Mouse (Mus musculus) heart, adult 18-20 months (tissue): ENCODE measurements around the gene Ip6k1. TPM values are rescaled to one million over a fixed set of nuclear protein-coding genes. Genes with fewer than 3 reads are reported as not detected.

Source experiments
- DNase-seq, 2 experiments: peaks; one replicate each; pipeline ENCODE4 v3.0.0; 2021 to 2022; ENCODE audit warnings: mixed read lengths in 1 of 2
- long read RNA-seq, 2 experiments: library from polyadenylated mRNA; stranded (forward); transcript quantifications; one replicate each; pipeline ENCODE4 v2.0.0; 2021
- total RNA-seq, 2 experiments: library from RNA; stranded (reverse); gene quantifications; 2 replicates each; pipeline ENCODE4 v1.2.3; 2021

The Ip6k1 gene
- 10 to 100 TPM; 30.4 to 32.0 TPM for total RNA-seq
- long read RNA-seq, experiment 1, full-length matches to known transcripts: 16 of 37 reads
- long read RNA-seq, experiment 1, partial matches to known transcripts: 3 of 37 reads
- long read RNA-seq, experiment 1, other reads (novel, unspliced or antisense): 18 of 37 reads
- long read RNA-seq, experiment 2, full-length matches to known transcripts: 6 of 18 reads
- long read RNA-seq, experiment 2, partial matches to known transcripts: 1 of 18 reads
- long read RNA-seq, experiment 2, other reads (novel, unspliced or antisense): 11 of 18 reads

DNA sequence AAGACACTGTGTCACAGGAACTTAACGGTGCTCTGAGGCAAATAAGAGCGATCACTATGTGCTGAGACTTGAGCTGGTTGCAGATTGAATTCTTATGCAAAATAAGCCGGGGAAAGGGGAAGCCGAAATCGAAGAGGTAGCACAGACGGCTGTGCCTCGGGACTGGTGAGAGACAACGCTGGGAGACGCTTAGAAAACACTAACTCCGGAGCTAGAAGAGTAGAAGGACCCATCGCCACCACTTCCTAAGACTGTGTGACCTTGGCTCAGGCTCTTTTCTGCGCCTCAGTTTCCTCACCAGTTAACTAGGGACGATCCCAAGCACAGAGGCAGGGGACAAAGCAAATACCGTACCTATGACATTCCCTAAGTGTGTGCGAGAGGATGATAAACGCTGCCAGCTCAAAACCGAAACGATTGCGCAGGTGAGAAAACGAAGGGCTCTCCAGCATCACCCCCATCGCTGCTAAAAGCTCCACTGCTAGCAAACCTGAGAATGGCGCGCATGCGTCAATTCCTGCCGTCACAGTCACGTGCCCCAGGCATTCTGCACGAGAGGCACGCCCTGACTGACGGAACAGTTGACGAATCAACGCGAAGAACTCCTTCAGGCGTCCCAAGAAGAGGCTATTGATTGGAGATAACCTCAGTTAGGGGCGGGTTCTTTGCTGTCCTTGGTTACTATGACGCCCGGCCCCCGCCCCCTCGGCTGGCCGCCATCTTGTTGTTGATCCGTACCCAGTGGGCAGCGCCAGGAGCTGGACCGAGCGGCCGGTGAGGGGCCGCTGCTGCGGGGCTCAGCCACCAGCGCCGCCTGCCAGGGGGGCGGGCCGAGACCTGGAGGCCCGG is at the start of gene Ip6k1:
Ip6k1 (plus strand) TSS at position 580 of the 849 bp plus-strand sequence.
- DNase-seq: peak; percentile 100

DNA sequence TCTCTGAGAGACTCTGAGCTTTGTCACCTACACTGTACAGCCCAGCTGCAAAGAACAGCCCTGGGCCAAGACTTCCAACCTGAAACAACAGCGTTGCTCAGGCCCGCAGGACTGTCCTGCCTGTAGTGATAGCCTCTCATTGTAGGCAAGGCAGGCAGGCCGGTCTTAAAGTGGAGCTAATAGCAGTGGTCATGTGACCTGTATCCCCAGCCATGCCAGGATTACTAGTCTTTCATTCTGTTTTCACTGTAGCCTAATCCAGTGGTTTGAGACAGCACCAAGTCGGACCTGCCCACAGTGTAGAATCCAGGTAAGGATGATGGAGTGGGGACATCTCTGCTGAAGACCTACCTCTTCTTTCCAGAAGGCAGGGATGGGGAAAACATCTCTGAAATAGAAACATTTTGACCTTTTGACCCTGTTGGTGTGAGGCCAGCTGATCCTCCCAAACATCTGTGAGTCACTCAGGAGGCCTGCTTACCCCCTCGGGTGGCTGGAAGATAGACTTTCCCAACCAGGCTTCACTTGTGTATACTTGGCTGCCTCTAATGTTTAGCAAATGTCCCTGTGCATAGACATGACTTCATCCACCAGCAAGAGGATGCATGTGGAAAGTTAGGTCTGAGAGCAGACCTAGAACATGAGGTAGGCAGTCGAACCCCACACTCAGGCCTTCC is 46.5 kb upstream of the Ip6k1 start:
- DNase-seq: no peak

DNA sequence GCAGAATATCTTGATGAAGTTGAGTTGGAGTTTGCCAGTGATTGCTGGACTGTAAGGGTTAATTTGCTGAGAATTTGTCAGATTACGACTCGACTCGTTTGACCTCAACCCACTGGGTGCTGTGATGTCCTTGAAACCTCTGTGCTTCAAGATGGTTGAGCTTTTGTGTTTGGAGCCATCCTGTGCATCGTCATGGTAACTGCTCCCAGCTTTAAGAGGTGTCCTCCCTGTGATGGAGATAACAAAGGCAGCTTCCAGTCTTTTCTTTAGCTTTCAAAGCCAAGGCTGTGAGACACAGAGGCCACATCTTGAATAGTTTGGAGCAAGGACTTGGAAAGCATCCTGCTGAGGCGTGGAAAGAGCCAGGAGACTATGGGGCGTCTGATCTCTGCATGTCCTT is 45.2 kb upstream of the Ip6k1 start:
- no peak for DNase-seq

DNA sequence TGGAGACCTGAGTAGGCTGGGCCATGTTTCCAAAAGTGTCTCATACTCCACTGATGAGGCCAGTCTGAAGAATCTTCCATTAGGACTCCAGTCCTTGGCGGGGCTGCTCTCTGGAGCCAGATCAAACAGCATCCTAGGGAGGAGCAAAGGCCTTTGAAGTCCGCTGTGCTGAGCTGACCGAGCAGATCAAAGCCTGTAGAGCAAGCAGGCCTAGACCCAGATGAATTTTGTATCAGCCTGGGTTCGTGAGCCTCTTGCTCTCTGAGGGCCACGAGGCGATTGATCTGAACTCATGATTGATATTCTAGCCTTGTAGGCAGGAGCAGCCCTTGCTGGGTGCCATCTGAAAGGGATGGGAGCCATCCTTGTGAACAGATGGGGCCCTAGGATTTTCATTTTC is 42.4 kb upstream of the Ip6k1 start:
- DNase-seq: no peak

DNA sequence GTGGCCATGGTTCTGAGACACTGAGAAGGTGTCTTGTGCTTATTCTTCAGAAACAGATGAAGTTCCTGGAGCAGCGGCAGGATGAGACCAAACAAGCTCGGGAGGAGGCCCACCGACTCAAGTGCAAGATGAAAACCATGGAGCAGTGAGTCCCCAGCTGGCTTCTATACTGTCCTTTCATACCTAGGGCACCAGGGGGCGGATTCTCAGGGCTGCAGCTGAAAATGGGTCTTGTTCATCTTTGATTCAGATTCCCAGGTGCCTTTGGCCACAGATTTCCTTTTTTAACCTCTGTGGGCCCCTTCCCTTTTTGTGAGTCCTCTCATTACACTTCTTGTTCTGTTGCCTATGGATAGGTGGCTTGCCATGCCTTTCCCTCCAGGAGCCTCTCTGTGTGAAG is 41.4 kb upstream of the Ip6k1 start:
- DNase-seq: no peak

DNA sequence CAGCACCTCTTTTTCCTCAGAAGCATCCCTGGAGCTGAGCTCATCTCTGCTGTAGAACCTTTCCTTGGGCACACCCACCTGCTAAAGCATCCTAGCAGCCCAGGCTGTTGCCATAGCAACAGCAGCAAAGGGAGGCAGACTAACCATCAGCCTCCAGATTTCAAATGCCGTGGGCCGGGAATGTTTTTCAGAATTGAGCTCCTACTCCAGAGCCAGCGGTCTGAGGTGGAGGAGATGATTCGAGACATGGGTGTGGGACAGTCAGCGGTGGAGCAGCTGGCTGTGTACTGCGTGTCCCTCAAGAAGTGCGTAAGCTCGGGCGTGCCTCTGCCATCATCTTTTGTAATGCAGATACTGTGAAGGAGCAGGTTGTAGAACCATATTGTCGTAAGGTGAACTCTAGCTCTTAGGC is 40.9 kb upstream of the Ip6k1 start:
- no peak for DNase-seq

DNA sequence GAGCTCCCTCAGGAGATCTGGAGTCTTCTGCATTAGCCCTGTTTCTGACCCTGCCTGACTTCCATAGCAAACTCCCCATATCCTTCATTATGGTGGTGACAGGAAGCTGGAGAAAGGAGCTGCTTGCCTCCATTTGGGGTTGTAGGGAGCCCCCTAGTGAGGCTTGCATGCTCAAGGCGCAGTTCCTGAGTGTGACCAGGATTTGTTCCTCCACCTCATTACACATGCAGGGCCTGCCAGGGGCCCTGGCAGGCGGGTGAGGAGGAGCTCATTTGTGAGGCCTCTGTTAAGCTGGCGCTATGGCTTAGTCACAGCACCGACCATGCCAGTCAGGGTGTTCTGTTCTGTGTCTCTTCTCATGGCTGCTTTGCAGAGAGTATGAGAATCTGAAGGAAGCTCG is 40.4 kb upstream of the Ip6k1 start:
- DNase-seq: peak in 1 of 2 experiments; percentile 44

DNA sequence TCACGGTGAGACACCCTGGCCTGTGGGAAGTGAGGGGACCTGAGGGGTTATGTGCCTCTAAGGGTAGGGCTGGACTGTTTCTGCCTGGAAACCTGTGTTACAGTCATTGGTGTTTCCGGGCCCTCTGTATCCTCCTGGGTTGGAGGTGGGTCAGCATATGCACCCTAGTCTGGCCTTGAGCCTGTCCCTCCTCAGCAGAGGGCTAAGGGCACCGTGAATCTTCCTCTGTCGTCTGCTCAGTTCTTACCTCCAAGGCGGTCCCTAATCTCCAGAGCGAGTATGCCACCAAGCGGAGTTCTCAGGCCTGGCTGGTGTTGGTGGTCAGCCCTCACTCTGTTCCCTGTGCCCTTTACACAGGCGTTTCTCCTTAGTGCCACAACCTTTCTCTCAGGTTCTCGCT is 39.4 kb upstream of the Ip6k1 start:
- DNase-seq: no peak

DNA sequence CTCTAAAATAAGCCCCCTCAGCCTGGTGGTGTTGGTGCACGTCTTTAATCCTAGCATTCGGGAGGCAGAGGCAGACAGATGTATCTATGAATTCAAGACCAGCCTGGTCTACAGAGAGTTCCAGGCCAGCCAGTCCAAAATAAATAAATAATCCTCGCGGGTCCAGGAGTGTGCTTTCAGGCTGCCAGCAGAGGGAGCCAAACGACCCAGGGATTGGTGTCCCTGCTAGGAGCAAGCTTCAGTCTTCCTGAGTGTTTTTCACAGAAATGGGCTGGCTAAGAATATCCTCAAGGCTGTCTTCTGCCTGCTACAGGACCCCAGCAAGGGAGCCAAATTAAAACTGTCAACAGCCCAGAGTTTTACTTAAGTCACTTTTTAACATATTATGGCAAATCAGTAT is 38.6 kb upstream of the Ip6k1 start:
- DNase-seq: peak; percentile 83 to 89

DNA sequence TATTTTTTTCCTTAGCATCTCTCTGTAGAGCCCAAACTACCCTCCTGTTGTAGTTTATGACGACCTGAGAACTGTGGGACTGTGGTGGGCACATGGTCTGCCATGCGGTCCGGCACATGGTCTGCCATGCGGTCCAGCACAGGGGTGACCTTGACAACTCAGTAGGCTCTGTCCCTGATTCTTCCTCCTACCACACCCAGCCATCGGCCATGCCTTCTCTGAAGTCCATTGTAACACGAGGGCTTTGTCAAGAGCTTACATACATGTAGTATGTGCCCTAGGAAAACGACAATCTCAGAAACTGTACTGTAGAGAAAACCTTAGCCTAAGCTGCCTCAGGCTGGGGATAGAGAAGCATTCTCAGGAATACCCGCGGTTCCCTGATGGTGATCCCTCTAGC is 37.6 kb upstream of the Ip6k1 start:
- no peak for DNase-seq

DNA sequence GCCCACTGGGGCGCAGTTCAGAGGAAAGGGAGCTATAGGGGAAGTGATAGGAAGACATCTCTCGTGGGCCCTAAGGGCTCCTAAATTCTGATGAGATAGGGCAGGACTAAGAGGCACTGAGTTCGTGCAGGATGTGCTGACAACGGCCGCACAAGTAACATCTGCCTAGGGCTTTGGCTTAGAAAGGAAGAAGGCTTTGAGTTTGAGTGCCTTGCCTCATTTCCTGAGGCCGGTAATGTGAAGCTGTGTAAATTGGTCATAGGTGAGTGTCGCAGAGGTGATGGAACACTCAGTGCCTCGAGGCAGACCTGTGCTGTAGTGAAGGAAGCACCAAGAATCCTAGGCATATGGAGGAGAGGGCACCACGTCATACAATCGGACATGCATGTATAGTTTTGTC is 35.6 kb upstream of the Ip6k1 start:
- peak in 1 of 2 experiments; percentile 50 for DNase-seq

DNA sequence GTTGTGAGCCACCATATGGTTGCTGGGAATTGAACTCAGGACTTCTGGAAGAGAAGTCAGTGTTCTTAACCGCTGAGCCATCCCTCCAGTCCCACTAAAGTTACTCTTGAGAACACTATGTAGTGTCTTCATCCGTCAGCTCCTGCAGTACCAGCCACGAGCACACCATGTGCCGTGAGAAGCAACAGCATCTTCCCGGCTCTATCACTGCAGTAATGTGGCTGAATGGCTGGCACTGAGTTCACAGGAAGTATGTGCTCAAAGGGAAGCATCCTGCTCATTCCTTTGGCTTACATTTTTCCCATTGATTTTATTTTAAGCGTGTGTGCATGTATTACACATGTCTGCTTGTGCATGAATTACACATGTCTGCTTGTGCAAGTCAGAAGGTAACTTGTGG is 34.9 kb upstream of the Ip6k1 start:
- no peak for DNase-seq

DNA sequence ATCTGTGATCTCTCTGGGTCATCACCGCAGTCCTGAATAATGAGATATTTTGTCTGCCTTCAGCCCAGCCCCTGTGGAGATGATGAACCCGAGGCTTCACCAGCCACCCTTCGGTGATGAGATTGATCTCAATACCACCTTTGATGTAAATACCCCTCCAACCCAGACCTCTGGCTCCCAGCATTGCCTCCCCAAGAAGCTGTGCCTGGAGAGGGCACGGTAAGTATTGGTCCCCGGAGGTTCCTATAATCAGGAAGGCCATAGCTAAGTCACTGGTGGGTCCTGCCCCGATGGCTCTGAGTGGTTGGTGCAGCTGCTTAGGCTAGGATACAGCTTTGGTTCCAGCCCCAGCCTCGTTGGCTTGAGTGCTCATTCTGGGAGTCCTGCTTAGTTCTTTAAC is 33.8 kb upstream of the Ip6k1 start:
- no peak for DNase-seq

DNA sequence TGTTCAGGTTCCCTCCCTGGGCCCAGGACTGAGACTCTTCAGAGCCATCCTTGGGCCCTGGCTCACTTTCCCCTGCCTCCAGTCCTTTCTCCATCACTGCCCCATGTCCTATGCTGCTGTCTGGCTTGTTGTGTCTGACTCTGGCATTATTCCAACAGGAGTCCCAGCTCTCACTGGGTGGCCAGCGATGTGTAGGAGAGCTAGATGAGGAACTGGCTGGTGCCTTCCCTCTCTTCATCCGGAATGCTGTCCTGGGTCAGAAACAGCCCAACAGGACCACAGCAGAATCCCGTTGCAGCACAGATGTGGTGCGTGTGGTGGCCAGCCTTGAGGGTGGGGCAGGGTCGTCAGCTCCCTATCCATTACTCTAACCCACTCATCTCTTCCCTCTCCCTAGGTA is 32.0 kb upstream of the Ip6k1 start:
- no peak for DNase-seq

DNA sequence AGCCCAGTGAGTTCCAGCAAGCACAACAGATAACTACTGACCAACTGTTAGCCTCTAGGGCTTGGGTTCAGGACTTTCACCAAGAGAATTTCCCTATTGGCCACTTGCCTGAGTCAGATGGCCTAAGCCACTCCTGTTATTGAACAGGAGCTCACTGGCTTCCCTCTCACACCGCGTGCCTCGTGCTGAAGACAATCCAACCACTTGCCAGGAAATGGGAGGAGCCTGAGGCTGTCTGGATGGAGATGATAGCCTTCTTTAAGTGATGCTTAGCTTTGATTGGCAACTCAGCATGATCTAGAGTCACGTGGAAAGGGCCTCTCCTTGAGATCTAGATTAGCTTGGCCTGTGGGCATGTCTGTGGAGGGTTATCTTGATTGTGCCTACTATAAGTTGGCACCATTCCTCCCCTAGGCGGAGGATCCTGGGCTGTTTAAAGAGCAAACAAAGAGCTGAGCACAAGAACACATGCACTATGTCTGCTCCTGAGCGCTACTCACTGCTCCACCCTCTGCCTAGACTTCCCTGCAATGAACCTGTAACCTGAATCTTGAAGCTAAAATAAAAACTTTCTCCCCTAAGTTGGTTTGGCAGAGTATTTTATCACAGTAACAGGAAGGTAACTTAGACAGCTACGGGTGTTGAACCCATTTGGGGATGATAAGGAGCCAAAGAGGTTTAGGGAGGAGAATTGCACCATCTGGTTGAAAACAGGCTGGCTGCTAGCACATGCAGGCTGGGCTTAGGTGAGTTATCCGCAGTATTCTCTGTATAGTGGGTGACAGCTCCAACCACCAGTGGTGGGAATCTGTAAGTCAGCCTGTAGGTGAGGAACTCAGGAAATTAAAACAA is 30.4 kb upstream of the Ip6k1 start:
- DNase-seq: peak in 1 of 2 experiments; percentile 80

DNA sequence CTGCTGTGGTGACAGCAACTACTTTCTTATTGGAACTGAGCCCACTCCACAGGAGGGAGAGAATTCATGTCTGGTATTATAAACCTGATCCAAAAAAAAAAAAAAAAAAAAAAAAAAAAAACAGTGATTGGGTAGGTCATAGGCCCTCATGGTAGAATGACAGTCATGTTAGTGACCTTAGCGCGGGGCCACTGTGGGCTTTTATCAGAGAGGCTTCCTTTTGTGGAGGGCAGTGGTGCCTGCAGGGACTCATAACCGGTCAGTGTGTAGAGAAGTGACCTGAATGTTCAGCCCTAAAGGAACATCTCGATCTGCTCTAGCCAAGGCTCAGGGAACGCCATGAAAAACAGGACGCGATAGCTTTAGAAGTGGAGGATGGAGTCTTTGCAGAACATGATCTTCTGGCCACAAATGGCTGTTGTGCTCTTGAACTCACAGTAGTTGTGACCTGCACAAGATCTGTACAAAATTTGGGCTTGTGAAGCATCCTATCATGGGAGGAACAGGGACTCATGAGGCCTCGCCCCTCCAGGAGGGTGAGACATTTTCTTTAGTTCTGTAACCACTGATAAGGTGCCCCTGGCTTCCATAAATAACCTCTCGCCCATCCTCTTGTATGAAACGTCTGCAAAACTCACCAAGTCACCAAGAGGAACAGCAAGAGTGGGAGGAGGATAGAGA is 27.7 kb upstream of the Ip6k1 start:
- no peak for DNase-seq

DNA sequence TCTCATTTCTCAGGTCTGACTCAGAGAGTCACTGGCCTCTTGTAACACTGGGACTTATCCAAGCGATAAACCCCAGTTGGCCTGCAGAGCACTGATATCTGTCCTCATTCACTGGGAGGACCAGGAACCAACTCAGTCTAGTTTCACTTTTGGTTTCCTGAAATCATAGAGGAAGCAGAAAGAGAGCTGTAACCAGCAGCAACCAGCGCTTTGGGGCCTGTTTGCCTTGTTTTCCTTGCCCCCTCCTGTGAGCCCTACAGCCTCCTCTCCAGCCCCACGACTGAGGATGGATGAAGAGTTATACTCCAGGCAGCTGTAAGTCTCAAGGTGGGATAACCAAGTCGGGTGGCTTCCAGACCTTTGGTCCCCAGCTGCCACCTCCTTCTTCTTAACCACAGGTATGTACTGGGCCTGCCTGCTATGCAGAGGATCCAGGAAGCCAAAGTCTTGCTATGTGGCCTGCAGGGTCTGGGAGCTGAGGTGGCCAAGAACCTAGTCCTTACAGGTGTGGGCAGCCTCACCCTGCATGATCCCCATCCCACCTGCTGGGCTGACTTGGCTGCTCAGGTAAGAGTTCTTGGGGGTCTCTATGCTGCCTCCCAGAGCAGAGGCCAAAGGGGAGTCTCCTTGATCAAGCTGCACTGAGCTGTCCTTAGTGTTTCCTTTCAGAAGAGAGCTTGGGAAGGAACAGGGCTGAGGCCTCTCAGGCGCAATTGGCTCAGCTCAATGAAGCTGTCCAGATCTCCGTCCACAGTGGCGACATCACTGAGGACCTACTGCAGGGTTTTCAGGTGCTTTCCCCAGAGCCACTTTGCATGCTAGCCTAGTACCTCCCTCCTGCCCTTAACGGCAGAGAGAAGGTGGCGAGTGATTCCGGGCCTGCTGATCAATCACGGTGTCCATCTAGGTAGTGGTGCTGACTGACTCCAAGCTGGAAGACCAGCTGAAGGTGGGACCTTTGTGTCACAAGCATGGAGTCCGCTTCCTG is 26.6 kb upstream of the Ip6k1 start, which contains the start of gene Uba7:
Uba7 (plus strand) TSS at position 107 of the 988 bp plus-strand sequence.
- DNase-seq: peak; percentile 74 to 84

DNA sequence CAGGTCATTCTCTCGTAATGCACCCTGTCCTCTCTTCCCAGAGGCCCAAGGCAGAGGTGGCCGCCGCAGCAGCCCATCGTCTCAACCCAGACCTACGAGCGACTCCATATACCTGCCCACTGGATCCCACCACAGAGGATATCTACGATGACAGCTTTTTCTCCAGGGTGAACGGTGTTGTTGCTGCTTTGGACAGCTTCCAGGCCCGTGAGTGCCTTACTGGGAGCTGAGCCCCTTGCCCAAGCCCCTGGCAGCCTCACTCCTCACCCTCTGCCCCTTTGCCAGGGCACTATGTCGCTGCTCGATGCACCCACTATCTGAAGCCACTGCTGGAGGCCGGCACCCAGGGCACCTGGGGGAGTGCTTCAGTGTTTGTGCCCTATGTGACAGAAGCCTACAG is 23.5 kb upstream of the Ip6k1 start:
- DNase-seq: no peak

DNA sequence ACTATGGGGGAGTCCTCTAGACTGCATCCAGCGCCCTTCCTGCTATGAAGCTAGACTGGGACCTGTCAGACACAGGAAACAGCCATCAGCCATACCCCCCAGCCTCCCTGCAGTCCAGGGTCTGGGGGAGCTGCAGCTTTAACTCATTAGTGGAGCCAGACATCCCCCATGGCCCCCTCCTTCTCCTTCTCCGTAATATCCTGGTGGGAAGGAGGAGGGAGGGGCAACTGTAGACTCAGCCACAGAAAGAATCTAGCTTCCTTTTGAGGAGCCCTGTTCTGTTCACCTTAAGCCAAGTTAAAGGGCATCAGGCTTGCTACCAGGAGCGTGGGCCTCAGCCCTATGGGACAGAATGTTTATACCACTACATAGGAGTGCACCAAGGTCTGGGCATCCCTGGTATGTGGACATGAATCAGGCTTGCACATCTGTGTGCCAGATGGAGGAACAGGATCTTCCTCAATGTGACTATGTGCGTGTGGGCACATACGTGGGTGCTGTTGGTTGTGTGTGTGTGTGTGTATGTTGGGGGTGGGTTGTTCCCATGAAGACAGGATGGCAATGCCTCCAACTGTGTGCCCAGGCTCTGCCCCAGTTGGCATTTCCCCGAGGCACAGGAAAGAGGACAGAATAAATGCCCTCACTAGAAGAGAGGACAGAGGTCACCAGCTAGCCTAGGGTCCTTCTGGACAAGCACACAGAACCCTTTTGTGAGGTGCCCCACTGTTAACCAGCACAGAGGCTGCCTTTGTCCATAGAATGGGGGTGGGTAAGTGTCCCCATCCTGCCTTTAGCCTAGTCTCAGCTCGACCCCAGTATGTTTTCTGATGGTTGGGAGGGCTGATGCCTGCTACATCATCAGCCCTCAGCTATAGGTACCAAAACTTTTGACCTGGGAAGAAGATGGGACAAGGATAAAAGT is 20.4 kb upstream of the Ip6k1 start:
- peak in 1 of 2 experiments; percentile 40 for DNase-seq
